Mouse (Mus musculus): Measurements from ENCODE around the gene Lsm4.

Gene Lsm4

DNA sequence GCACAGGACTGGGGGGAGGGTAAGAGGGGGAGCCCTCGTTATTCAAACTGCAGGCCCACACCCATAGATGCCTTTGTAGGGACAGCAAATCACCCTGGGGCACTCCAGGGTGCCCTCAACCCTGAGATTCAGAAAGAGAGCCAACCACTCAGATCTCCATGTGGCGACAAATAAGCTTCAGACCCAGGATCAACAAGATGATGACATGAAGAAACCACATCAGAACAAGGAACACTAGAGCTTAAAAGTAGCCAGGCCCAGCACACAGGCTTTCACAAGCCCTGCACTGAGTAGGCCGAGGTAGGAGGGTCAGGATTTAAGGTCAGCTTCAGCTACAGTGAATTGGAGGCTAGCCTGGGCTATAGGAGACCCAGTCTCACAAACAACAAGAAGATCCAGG lies 24.1 kb upstream of the Lsm4 start:
- DNase-seq (ENCODE audit: low read depth in 1 of 2, low spot score in 2 of 2): no peak

DNA sequence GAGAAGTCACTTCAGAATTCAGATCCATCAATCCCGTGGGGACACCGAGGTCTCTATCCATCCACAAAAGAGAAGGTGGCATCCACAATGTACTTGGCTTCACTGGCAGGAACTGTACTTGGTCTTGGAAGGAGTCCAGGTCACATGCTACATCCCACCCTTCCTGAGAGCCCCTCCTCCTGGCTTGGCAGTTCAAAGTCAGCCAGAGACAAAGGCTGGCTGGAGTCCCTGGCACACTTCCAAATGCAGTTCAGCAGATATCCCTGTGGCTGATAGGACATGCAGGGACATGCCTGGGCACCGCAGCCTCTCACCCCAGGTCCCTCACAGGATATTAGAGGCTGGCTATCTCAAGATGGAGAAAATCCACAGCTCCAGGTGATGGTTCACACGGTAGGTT lies 23.7 kb upstream of the Lsm4 start:
- no peak for DNase-seq (ENCODE audit: low read depth in 1 of 2, low spot score in 2 of 2)

DNA sequence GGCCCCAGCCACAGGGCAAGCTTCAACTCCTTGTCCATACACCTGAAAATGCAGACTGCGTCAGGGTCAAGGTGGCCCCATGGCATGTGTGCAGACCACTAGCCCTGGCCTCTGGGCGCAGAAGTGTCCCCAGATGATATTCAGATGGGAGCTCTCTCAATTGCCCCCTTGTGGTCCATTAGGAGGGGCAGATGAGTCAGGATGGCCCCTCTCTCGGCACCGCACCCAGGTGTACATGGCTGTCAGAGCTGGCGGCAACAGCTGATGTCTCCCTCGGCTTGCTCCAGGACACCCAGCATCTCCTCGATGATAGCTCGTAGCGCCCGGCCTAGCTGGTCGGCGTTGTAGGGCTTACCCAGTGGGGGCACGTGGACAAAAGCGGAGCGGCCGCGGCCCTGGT lies 22.7 kb upstream of the Lsm4 start:
- DNase-seq (ENCODE audit: low read depth in 1 of 2, low spot score in 2 of 2): no peak

DNA sequence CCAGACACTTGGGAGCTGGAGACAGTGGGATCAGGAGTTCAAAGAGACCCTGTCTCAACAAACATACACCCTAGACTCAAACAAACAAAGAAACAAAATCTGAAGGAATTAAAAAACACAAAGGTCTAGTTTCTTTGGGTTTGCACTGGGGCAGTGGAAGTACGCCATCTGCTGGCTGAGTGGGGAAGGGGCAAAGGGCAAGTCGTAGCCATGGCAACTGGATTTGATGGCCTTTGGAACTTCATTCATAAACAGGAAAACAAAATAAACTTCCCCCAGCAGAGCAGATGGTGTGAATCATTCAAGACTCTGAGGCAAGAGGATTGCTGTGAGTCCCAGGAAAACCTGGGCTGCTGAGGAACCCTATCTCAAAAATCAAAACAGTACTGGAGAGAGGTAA lies 19.8 kb upstream of the Lsm4 start:
- peak; percentile 61 to 73 for DNase-seq (ENCODE audit: low read depth in 1 of 2, low spot score in 2 of 2)

DNA sequence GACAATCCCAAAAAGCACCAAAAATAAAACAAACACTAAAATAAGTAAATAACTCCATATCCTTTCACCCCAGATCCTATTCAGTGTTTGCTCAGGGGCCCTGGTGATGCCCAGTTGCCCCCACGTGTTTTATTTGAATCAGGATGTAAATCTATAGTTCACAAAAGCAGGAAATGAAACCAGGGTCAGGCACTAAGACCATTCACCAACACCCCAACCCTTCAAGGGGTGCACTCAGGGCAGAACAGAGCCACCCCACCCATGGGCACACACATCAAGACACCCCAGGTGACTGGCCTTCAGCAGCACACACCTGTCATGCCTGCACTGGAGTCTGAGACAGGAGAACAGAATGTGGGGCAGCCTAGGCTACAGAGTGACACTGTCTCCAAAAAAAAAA lies 18.9 kb upstream of the Lsm4 start:
- DNase-seq (ENCODE audit: low read depth in 1 of 2, low spot score in 2 of 2): no peak

DNA sequence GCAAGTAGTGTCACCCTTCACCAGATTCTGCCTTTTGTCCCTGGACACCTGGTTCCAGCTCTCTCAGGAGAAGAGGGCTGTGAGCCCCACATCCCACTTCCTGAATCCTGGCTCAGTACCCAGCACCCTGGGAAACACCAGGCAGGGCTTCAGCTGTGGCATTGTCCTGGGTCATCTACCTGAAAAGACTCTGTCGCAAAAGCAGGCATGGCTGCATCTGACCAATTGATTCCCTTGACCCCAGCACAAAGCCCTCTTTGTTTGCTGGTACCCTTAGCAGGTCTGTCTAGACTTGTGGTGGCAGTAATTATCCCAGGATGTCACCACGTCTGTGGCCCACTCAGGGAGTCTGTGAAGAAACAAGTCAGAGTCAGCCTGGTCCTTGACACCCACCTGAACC lies 17.6 kb upstream of the Lsm4 start:
- no peak for DNase-seq (ENCODE audit: low read depth in 1 of 2, low spot score in 2 of 2)

DNA sequence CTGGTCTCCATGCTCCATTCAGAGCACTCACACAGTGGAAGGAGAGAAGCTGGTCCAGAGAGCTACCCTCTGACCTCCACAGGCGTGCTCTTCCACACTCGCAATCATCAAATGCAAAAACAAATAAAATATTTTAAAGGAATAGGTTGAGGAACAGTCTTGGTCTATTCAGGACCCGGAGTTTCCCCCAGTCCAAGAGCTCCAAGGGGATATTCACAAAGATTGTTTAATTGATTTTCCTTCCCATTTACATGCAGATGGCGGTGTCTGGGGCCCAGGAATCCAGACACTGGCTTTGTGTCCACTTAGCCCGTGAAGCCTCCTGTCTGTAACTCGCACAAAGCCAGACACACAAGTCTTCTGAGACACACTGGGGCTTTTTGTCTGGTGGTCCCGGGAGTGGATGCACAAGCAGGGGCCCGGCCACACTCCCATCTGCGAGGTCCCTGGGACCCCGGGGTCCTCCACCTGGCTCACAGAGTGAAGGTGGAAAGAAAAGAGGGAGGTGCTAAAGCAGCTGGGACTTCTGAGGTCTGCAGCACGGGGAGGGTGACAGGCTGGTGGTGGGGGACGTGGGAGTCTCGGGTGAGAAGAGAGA lies 16.8 kb upstream of the Lsm4 start:
- no peak for DNase-seq (ENCODE audit: low read depth in 1 of 2, low spot score in 2 of 2)

DNA sequence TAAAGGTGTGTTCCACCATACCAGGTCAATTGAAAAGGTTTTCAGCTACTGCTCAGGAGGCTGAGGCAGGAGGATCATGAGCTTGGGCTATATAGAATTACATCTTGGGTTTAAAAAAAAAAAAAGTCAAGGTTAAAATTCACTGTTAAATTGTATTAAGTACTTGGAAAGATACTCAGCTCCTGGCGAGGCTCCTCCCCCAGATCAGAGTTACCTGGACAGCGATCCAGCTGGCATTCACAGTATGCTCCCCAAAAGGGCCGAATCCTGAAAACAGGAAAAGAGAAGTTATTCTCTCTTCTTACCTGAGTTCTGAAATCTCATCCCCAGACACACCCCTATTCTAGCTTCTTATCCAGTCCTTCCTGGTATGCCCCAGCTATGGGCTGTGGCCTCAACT lies 15.8 kb upstream of the Lsm4 start:
- DNase-seq (ENCODE audit: low read depth in 1 of 2, low spot score in 2 of 2): no peak

DNA sequence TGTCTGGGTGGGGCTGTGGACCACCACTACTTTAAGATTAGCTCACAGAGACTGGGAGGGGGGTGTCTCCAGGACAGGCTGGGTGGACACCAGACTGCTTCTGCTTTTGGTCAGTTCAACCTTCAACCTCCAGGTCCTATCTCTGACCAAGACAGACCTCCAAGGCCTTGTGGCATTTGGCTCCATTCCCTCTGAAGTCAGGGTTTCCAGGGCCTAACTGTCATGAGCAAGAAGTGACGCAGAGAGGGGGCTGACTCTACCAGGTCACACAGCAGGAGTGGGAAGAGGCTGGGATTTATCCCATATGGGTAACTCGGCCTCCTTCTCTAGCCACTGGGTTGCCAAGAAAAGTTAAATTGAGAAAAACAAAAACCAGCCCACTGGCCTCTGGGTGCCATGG lies 15.3 kb upstream of the Lsm4 start:
- DNase-seq (ENCODE audit: low read depth in 1 of 2, low spot score in 2 of 2): no peak

DNA sequence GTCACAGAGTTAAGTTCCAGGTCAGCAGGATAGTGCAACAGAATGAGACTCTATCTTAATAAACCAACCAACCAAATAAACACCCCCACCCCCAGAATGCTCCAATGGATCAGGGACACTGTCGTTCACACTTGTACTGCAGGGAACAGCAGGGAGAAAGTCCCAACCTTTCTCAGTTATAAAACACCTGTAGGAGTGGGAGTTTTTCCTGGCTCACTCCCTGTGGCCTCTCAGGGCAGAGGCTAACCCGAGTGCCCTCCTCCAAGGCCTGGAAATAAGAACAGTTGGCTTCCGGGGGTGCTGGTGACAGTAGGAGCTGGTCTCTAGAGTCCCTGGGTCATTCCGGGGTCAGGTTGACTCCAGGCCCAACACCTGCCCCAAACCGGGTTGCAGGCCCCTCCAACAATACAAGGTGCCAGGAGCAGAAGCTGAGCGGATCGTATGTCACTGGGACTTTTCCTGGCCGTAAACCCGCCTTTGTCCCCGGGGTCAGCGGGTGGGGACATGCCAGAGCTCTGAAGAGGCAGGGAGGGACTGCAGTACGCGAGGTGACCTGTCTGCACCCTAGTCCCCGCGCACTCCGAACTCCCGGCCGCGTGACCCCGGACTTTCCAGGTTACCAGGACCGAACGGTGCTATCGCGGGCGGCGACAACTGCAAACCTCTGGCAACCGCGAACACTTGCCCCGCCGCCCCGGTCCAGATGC lies 14.0 kb upstream of the Lsm4 start:
- DNase-seq (ENCODE audit: low read depth in 1 of 2, low spot score in 2 of 2): no peak

DNA sequence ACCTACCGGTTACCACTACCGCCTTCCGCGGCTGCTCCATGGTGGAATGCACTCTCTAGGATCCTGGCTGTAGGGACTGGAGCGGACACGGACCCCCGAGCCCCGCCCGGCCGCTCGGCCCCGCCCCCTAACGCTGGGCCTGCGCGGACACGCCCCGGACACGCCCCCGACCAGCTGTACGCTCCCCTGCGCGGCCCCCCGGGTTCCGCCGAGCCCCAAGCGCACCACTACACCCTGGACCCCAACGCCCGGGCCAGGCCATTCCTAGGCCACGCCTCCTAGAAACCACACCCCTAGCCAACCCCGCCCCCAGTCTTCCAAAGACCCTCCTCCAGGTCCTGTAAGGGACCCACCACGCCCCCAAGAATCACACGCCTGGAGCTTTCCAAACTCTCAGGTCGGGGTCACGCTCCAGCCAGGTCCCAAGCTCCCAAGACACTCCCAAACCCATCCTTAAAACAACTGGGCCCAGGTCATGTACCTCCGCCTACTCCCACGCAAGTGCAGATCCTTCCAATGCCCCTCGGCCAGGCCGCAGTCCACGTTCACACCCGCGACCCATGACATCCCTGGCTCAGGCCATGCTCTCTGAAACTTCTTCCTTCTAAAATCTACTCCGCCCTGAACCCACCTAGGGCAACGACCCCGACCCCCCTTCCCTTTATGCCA lies 13.3 kb upstream of the Lsm4 start:
- DNase-seq (ENCODE audit: low read depth in 1 of 2, low spot score in 2 of 2): peak in 1 of 2 experiments; percentile 40

DNA sequence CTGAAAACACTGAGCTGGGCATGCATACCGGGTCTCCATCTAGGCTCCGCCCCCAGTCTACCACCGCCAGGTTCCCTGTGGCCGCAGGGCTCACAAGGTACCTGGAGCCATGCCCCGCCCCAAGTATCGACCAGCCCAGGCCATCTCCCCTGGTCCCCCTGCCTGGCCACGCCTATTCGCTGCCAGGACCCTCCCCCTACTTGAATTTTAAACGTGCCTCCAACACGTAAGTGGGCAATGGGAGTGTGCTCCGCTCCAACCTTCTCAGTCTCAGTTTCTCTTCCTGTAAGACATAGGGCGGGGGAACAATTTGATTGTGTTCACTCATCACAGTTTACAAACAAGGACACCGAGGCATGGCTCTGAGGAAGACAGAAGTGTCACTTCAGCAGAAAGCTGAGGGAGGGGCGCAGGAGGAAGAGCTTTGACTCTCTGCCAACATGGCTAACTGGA lies 12.7 kb upstream of the Lsm4 start, which contains the start of gene Pgpep1:
Pgpep1 (minus strand) TSS at position 116 of the 453 bp plus-strand sequence.
- DNase-seq (ENCODE audit: low read depth in 1 of 2, low spot score in 2 of 2): no peak

DNA sequence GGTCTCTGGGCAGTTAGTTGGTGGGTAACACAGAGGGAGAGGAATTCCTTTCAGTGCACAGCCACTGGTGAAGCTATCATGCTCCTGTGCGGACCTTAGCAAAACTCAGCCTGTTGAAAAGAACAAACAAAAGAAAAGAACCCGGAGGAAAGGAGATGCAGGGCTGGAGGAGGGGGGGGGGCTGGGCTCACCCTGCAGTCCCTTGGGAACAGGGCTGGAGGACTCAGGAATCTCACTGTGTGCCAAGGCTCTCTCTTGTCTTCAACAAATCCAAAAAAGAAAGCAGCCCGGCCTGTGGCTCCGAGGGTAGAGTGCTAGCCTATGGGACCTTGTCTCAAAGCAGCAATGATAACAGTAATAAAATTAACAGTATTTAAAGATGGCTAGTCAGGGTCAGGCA lies 9.4 kb upstream of the Lsm4 start:
- no peak for DNase-seq (ENCODE audit: low read depth in 1 of 2, low spot score in 2 of 2)

DNA sequence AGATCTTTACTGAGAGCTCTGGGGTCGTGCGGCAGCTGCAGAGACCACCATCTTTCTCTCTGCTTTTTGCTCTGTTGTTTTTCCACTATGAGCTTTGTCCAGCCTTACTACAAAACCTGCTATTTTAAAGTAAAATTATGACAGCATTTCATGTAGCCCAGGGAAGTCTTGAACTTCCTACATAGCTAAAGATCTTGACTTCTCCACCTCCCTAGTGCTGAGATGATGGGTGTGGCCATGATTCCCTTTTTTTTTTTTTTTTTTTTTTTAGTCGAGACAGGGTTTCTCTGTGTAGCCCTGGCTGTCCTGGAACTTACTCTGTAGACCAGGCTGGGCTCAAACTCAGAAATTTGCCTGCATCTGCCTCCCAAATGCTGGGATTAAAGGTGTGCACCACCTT lies 8.4 kb upstream of the Lsm4 start:
- DNase-seq (ENCODE audit: low read depth in 1 of 2, low spot score in 2 of 2): no peak

DNA sequence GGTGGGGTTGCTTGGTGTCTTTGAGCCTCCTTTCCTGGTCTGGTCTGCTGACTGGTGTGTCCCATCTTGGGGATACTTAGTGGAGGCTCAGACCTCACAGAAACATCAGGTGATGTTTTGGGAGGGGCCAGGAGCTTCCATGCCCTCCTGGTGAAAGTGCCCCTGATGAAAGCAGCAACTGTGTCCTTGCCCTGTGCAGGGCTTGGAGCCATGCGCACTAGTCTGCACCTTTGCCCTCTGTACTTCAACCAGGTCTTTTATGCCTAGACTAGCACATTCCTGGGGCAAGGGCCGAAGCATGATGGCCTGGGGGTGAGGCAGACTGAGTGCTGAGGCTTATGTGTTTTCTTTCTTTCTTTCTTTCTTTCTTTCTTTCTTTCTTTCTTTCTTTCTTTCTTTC lies 7.4 kb upstream of the Lsm4 start:
- no peak for DNase-seq (ENCODE audit: low read depth in 1 of 2, low spot score in 2 of 2)

DNA sequence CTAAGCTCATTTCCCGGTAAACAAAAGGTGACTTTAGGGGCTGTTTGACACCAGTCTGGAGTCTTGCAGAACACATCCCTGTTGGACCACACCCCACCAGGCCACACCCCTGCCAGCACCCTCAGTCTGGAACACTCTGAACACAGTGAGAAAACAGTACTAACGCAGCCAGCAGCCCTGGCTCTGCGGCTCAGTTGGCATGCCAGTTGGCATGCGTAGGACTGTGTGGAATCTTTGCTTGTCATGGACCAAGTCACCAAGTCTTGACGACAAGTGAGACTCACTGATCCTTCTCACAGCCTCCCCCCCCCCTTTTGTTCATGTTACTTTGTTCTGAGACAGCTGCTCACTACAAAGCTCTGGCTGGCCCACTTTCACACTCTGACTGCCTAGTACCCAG lies 6.0 kb upstream of the Lsm4 start:
- no peak for DNase-seq (ENCODE audit: low read depth in 1 of 2, low spot score in 2 of 2)

DNA sequence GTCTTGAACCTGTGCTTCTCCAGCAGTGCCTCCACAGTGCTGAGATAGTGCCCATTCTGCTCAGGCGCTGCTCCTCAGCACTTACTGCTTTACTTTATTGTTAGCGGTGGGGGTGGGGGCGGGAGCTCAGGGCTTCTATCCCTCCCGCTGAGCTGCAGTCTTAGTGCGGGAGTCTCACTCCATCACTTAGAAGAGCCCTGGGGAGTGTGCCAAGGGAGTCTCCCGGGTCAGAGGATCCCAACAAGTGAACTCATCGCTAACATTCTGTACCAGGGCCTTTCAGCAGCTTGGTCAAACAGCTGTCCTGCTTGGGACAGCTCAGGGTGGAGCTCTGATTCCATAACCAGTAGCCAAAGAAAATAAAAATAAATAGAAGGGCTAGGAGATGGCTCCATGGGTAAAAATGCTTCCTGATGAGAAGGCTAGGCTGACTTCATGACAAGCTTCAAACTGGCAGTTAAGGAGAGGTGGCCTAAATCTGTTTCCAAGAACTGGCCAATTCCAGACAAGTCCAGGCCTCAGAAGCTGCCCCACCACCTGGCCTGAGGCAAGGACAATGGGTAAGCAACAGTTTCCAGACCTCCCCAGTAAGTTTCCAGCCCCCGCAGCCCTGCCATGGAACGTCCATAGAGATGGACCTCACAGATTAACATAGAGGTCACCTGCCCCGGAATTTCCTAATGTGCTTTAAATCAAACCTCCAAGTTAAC lies 1.3 kb upstream of the Lsm4 start:
- DNase-seq (ENCODE audit: low read depth in 1 of 2, low spot score in 2 of 2): no peak

DNA sequence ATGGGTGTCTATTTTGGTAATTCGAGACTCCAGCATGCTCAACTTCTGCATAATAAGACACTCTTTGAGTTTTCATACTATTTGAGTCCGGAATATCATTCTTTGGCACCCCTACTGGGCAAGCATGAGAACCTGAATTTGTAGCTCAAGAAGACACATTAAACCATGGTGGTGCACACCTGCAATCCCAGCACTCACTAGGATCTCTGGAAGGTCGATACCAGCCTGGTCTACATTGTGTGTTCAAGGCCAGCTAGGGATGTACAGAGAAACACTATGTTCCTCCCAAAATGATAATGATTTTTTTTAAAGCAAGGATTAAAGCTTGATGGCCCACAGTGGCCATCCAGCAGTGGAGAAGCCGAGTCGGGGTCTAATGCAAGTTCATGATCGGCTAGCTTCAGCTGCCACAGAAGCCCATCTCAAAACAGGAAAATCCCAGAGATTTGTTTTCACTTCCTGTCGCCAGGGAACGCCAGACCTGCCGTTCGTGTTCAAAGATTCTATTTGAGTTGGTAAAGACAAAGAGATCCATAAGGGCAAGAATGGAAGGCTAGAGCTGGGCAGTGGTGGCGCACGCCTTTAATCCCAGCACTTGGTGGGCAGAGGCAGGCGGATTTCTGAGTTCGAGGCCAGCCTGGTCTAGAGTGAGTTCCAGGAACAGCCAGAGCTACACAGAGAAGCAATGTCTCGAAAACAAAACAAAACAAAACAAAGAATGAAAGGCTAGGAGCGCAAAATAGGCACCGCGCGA lies 546 bp upstream of the Lsm4 start:
- DNase-seq (ENCODE audit: low read depth in 1 of 2, low spot score in 2 of 2): no peak

DNA sequence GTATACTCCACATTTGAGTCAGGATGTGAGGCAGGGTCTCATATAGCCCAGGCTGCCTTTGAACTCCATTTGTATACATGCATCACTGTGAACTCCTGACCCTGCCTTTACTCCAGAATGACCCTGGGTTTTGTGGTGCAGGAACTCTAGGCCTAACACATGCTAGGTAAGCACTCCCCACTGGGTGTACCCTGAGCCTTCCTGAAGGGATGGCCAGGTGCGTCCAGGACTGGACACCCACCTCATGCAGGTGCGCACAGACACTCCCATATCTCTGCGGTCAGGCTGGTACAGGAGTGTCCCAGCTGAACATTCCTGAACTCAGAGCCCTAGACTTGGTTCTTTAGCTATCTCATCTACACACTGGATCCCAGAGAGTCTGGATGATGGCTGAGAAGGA lies 1.1 kb downstream of the Lsm4 start:
- no peak for DNase-seq (ENCODE audit: low read depth in 1 of 2, low spot score in 2 of 2)

DNA sequence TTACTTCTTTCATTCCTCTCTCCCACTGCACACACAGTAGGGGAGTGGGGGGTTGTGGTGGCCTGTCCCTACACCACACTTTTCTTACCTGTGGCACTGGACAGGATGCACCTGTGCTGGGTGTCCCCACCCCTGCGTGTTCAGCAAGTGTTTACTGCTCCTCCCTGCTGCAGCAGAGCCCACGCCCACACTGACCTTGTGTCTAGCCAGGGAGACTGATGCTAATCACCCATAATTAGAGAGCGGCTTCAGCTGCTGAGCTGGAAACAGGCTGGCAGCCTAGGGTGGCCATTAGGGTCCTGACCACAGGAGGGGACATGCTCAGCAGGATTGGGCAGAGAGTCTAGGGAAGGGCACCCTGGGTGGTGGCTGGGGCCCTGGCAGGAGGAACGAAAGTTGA lies 1.7 kb downstream of the Lsm4 start:
- no peak for DNase-seq (ENCODE audit: low read depth in 1 of 2, low spot score in 2 of 2)

DNA sequence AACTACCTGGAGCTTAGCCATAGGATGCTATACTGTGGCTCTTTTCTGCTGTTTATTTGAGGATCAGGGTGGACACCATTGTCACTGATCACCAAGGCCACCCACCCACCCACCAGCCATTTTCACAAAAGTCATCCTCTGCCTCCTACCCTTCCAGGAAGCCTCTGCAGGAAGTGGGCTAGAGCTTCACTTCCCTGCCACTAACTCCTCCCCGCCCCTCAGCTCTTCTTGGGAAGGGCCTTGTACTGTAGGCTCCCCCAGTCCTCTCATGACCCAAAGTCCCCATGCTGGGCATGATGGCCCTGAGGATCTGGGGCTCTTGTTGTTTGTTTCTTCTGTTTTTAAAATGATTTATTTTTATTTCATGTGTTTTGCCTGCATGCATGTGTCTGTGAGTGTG lies 2.3 kb downstream of the Lsm4 start:
- no peak for DNase-seq (ENCODE audit: low read depth in 1 of 2, low spot score in 2 of 2)
